Mouse (Mus musculus) cerebellum, postnatal 14 days (tissue): ENCODE measurements around the gene Cuta.
A peak's percentile ranks its signal among the peaks of the same experiment; 100 is the strongest.

Experiments used
- DNase-seq, 2 experiments: peaks; one replicate each; pipeline ENCODE4 v3.0.0; 2021; ENCODE audit warnings: mixed read lengths in 2 of 2

The Cuta gene

GRCm38 (mm10) chr17:26884995-26885926 lies 54.1 kb downstream of the Cuta start:
- peak; percentile 79 to 86 for DNase-seq
